Mouse (Mus musculus): ENCODE measurements around the gene Slc12a9.

Slc12a9 gene

GRCm38 (mm10) chr5:137307071-137307912 is 26.1 kb downstream of the Slc12a9 start, which contains the start of gene Srrt:
Gene Srrt, minus strand, starts transcription at chr5:137307674.
- peak; percentile 94 for DNase-seq (ENCODE audit: low read depth)

DNA sequence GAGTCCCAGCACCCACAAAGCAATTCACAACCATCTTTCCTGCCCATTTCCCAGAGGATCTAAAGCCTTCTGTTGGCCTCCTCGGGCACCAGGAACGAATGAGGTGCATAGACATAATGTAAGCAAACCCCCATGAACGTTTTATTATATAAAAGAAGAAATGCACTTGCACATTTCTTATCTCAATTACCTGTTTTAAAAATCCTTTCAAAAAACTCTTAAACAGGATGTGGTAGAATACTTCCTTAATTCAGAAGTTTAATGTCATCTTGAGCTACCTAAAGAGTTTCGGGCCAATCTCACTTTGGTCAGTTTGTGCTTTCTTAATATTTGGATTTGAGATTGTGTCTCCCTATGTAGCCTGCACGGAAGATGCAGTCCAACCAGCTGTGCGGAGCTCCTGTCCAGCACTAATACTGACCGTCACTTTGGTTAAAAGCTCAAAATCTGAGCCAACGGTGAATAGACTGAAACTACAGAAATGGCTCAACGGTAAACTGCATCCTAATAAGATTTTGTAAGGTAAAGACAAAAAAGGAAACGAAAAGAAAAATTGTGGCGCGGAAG is 26.9 kb downstream of the Slc12a9 start:
- peak; percentile 55 for DNase-seq (ENCODE audit: low read depth)

DNA sequence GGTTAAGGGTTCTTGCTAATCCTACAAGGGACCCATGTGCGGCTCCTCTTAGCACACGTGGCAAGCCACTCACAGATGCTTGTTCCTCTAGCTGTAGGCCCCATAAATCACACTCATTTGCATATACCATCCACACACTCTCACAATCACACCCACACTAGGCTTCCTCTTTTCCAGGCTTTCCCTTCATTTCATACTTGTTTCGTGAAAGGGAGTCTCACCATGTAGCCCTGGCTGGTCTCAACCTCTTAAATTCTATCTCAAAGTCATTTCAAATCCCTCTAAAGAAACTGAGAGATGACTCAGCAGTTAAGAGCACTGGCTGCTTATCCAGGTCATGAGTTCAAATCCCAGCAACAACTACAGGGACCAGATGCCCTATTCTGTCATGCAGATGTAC is 27.6 kb downstream of the Slc12a9 start:
- no peak for DNase-seq (ENCODE audit: low read depth)

DNA sequence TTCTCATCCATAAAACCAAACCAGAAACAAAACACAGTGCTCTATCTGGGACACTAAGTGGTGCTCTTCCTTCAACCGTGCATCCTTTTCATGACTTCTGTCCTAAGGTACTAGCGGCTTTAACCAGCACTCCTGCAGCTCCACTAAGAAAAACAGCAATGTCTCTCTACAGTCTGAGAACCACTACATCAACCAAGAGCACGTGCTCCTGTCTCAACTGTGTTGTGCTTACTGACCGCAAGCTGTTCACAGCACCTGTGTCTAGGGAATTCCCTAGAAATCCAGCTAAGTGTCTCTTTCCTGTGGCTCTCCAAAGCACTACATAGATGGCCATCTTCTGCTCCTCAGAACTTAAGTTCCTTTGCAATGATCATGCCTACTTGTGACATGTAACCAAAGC is 28.6 kb downstream of the Slc12a9 start:
- DNase-seq (ENCODE audit: low read depth), result no peak

DNA sequence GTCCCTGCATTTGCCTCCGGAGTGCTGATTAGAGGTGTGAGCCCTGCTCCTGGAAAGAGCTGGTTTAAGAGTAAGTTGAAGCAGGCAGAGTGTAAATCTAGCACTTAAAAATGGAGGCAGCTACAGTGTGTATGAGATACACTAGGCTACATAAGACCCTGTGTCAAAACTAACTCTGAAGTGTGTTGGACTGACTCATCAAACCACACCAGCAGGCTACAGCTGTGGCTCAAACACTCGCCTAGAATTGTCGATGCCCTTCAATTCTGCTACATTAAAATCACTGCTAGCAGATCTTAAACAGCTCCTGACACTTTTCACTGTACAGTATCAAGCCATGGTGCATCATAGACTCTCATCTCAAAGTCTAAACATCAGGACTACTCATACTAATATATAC is 29.2 kb downstream of the Slc12a9 start:
- DNase-seq (ENCODE audit: low read depth), result no peak

DNA sequence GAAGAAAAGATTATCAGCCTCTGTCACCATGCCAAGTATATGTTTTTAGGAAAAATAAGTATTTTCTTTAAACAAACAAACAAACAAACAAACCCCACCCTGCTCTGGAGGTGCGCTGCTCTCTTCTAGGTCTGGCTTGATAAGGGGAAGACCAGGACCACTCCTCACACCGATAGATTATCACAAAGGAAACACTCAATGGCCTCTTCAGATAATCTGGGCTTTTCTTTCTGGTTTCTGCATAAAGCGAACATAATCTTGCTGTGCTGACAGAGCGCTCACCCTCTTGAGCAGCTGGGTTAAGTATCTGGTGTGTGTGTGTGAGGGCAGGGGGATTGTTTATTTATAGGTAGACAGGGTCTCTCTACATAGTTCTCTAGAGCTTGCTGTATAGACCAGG is 29.8 kb downstream of the Slc12a9 start:
- no peak for DNase-seq (ENCODE audit: low read depth)

DNA sequence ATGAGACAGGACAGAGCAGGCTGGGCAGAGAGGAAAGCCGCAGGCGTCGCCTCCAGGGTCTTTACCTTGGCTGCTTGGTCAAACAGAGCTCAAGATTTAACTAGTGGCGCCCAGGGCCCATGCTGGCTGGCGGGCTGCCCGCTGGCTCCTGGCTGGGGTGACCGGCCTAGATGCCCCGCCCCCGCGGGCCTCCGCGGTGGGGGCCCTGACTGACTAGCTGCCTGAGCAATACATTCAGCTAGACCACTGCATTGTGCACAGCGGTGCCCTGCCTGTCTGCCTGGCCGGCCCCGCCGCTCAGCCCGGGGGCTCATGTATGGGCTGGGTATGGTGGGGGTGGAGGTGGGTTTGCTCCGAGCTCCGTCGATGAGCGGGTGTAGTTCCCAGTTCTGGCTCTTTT is 32.1 kb downstream of the Slc12a9 start:
- DNase-seq (ENCODE audit: low read depth), result no peak

GRCm38 (mm10) chr5:137299240-137299639 is 34.2 kb downstream of the Slc12a9 start:
- DNase-seq (ENCODE audit: low read depth), result no peak

GRCm38 (mm10) chr5:137297126-137297525 is 36.3 kb downstream of the Slc12a9 start:
- no peak for DNase-seq (ENCODE audit: low read depth)

GRCm38 (mm10) chr5:137295712-137296111 is 37.7 kb downstream of the Slc12a9 start:
- no peak for DNase-seq (ENCODE audit: low read depth)

DNA sequence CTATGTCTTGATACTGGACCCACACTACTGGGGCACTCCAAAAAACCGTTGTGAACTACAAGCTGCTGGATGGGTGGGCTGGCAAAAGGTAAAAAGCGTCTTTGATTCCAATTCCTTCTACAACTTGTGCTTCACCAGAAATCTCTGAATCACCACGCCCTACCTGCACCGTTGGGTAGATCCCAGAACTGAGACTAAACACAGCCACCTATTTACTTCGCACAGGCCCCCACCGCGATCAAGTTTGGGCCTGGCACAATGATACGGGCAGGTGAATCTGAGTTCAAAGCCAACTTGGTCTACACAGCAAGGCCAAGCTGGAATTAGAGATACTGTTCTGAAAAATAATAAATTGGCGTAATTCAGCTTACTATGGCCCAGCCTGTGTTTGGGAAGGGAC is 38.1 kb downstream of the Slc12a9 start:
- no peak for DNase-seq (ENCODE audit: low read depth)

- DNase-seq (ENCODE audit: low read depth), result no peak
These were observed 38.7 kb downstream of the Slc12a9 start for GRCm38 (mm10) chr5:137294744-137295093.

DNA sequence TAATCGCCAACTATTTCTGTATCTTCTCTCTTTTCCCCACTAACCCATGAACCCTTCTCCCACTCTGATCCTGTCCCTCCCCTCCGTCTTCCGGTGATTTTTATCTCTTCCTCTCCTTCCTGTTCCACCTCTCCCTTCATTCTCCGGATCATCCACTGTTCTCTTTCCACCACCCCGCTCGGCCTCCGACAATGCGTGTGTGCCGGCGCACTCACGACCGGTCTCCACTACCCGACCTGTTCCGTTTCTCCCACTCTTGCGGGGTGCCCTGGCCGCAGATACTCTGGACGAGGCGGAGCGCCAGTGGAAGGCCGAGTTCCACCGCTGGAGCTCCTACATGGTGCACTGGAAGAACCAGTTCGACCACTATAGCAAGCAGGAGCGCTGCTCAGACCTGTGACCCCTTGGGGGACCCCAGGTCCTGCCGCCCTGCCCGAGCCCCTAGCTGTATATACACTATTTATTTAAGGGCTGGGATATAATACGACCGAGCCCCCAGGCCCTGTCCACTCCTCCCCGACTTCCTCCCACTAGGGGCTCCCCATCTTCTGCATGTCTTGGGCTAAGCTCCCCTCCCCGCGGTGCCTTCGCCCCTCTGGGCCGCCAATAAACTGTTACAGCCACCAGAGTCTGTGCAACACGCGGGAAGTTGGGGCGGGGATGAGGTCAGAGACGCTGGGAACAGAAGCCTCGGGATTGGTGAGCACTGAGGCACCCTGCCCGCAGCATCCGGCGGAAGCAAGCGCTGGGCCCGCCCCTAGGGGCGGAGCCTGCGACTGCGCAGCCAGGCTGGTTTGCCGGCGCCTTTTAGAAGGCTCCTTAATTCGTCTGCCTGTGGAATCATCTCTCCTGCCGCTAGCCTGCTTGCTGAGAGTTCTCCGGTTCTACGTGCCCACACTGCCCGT is 39.3 kb downstream of the Slc12a9 start, which contains the start of gene Ufsp1:
TSS of gene Ufsp1 (plus strand) at position 791 of the 905 bp plus-strand sequence.
- DNase-seq (ENCODE audit: low read depth), result peak; percentile 95

- DNase-seq (ENCODE audit: low read depth), result peak; percentile 65
These were observed 40.1 kb downstream of the Slc12a9 start for GRCm38 (mm10) chr5:137293282-137293681.

GRCm38 (mm10) chr5:137291381-137291926 is 41.9 kb downstream of the Slc12a9 start:
- no peak for DNase-seq (ENCODE audit: low read depth)

- DNase-seq (ENCODE audit: low read depth), result peak; percentile 53
These were observed 42.7 kb downstream of the Slc12a9 start for GRCm38 (mm10) chr5:137290677-137291076.

GRCm38 (mm10) chr5:137289591-137290365 is 43.6 kb downstream of the Slc12a9 start:
- DNase-seq (ENCODE audit: low read depth), result no peak

DNA sequence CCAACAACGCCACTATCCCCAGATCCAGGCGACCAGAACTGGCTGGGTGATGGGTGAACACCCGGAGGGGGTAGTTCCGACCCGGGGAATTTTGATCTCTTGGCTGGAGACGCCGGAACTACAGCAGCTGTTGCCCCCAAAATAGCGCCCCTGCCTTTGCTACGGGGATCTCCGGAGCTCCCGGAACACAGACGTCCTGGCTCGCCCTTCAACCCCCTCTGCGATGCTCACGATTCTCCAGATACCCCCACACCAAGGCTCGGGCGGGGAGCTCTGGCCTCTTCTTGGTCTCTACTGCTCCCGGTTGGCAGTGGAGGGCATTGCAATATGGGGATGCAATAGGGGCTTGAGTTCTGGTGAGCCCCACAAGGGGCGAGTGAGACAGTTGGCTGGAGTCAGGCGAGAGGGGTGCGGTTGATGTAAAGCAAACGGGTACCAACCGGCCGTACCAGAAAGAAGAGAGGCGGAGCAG is 44.4 kb downstream of the Slc12a9 start:
- DNase-seq (ENCODE audit: low read depth), result peak; percentile 45

DNA sequence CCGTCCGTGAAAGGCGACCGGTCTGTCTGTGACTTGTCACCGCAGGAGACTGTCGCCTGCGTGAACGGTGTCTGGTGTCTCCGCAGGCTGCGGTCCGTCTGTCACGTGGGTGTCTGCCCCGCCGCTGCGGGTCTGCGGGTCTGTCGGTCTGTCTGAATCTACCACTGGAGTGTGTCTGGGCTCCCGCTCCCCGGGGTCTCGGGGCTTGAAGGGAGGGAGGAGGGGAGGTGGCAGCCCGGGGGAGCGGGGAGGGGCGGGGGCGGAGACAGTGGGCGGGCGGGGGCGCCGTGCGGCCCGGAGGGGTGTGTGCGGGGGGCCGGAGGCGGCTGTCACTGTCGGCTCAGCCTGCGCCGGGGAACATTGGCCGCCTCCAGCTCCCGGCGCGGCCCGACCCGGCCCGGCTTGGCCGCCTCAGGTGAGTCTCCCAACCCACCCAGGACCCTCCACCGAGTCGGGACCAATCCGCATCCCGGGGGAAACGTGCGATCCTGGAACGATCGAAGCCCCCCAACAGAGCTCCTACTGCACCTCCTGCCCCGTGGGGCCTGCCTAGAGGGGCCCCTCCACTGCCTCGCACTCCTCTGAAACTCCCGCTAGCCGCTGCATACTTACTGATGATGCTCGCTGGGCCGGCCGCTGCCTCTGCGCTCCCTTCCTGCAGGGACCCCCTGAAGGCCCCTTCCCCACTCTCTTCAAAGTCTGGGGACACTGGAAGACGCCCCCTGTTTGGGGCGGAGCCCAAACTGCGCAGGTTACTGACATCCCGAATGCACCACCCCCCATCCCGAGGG is 45.2 kb downstream of the Slc12a9 start:
- peak; percentile 38 for DNase-seq (ENCODE audit: low read depth)
